Mouse (Mus musculus) right cerebral cortex, adult 2 months (tissue): ENCODE results near the gene Pcgf1.

Experiments
- DNase-seq, 2 experiments: peaks; one replicate each; pipeline ENCODE4 v3.0.0; 2021 to 2022; ENCODE audit warnings: low spot score in 2 of 2

Pcgf1 gene

DNA sequence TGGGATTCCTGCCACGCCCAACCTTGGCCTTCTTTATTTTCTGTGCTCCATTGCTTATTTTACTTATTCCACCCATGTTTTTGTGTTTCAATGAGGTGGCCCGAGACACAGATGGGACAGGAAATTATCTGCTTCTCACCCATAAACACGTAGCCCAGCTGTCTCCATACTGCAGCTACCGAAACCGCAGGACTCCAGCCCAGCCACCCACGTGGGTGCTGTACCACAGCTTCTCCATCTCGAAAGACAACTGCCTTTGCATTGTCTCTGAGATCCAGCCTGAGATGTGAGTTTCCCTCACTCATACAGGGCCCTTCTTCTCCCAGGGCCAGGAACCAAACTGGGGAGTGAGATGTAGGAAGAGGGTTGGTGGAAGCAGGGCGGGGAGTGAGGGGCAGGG, 11.7 kb upstream of the Pcgf1 start:
- no peak for DNase-seq

DNA sequence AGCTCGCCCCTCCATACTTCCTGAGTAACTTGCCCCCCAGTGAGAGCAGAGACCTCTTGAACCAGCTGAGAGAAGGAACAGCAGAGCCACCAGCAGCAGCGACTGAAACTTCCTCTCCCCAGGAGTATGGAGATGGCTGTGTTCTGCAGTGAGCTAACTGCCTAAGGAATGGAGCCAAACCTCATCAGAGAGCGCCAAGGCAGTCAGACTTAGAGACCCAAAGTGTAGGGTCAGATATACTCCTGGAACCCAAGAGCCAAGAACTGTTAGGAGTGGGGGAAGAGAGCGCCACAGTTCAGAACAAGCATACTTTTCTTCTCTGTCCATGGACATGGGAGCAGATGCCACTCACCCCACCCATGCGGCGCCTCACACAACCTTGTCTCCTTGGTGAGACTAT, 11.2 kb upstream of the Pcgf1 start:
- no peak for DNase-seq

DNA sequence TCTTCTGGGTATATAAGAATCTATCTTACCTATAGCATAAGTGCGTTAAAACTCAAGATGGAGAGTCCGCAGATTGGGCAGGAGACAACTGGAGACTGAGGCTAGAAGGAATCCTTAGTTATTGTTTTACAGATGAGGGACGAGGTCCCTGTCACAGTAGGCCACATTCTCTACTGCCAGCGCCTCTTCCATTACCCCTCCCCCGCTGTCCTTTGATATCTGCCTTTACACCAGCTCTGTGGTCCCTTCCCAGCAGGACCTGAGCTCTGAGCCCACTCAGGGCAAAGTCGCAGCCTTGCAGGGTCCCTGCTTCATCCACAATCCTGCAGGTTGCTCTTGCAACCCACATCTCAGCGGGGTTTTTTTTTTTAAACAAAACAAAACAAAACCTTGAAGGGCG, 9.4 kb upstream of the Pcgf1 start:
- DNase-seq, result no peak

DNA sequence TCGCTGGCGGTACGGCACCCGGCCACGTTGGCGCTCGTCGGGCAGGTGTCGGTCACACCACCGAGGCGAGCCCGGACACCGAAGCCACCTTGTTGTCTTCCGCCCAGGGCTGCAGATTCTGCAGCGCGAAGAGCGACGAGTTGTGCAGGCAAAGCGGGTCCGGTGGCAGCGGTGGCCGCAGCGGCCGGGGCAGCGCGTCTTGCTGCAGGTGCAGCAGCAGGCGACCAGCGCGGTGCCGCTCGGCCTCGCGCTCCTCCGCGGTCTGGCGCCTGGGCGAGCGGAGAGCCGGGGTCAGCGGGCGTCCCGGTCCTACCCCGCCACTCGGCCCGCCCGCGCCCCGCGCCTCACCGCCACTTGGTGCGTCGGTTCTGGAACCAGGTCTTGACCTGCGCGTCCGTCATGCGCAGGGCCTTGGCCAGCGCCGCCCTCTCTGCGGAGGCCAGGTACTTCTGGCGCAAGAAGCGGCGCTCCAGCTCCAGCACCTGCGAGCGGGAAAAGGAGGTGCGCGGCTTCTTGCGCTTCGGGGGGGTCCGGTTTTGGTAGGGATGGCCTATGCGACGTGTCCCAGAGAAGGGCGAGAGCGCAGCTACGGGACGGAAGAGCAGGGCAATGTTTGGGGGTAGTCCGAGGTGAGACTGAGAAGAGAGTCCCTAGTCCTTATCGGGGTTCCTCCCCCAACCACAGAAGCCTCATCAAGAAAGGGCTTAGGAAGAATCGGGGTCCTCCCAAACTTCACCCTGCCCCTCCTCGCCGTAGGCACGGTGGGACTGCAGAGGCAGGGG, 8.8 kb upstream of the Pcgf1 start:
- no peak for DNase-seq

DNA sequence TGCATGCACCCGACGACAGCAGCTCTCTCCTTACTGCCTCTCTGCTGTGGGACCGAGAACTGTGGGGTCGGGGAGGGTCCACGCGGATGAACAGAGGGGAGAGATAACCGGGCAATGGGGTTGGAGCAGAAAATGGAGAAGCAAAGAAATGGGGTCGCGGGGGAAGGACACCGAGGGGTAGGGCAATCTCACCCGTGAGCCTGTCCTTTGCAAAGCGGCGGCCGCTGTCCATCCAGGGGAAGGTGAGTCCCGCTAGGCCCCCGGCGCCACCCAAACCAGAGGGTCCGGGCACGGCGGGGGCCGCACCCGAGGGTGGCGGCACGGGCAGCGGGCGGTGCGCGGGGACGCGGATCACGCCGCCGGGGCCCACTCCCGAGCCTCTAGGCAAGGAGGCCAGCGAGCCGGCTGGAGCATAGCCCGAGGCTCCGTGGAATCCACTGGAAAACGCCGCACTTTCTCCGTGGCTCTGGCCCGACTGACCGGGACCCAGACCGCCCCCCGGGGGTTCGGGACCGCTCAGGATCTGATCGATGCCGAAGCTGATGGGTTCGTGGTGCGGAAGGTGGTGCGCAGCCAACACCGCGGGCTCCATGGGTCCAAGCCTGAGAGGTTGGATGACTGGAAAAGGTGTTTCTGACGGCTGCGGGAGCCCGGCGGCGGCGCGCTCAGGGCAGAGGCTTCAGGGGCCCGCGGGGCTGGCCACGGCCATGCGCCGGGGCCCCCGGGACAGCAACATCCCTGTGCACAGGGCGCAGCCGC, 8.0 kb upstream of the Pcgf1 start:
- no peak for DNase-seq

DNA sequence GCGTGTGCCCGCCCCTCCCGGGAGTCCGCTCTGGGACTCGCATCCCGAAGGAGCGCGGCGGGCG, 7.6 kb upstream of the Pcgf1 start, which contains the start of gene Tlx2:
TSS of gene Tlx2 (minus strand) at position 47 of the 64 bp plus-strand sequence.
- DNase-seq, result no peak

DNA sequence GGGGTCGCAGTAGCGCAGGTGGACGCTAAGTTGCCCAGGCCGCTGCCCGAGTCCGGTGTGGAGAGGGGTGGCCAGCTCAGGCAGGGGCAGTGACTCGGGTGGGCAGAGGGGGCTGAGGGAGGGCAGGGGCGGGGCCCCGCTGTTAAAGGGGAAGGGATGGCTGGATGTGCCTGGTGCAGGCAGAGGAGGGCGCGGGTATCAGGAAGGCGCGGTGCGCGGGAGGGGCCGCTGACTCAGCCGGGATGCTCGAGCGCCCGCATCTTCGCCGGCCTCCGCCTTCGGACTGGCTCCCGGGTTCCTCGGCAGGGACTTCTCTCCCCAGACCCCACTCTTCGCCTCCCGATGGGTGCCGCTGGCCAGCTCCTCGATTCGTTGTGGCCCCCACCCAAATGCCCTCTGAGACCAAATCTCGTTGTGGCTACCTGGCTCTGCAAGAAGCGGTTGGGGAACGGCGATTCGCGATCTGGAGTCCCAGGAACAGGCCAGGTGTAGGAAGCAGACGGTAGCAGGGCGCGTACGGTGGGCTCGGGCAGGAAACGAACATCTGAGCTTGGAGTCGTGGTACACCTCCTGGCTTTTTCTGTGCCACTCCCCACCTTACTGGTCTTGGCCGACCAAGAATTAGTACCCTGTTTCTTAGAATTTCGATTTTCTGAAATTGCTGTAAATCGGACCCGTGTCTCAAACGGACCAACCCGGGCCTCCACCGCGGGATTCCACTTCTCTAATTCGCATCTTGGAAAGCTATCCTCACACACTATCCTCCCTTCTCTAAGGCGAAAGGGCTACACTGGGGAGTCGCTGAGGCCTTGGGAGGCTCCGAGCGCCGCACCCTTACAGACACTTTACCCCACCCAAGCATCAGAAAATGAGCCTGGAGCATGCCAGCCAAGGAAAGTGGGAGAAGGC, 7.1 kb upstream of the Pcgf1 start:
- DNase-seq, result peak in 1 of 2 experiments; percentile 36

DNA sequence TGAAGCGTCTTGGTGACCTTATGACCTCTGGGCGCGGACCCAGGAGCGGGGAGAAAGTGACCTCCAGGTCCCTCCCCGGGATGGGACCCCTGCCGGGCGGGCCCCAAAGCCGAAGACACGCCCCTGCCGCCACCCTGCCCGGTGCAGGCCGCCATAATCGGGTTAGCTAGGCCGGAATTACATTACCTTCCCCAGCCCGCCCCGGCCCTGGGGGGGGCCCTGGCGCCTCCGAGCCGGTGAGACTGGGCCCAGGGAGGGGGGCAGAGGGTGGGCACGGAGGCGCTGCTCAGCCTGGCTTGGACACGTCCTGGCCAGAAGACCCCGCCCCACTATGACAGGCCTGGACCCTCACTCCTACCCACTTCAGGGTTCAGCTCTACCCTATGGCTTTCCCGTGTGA, 6.4 kb upstream of the Pcgf1 start:
- no peak for DNase-seq

DNA sequence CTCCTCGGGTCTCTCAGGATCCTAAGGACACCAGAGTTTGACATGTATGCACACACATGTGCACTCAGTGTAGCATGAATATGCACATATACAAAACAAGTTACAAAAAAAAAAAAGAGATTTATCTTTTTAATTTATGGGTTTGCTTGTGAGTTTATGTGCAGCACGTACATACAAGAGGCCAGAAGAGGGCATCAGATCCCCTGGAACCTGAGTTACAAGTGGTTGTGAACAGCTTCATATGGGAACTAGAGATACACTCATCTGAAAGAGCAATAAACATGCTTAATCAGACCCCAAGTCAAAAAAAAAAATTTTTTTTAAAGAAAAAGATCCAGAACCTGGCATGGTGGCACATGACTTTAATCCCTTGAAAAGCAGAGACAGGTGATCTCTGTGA, 2.7 kb upstream of the Pcgf1 start:
- no peak for DNase-seq

DNA sequence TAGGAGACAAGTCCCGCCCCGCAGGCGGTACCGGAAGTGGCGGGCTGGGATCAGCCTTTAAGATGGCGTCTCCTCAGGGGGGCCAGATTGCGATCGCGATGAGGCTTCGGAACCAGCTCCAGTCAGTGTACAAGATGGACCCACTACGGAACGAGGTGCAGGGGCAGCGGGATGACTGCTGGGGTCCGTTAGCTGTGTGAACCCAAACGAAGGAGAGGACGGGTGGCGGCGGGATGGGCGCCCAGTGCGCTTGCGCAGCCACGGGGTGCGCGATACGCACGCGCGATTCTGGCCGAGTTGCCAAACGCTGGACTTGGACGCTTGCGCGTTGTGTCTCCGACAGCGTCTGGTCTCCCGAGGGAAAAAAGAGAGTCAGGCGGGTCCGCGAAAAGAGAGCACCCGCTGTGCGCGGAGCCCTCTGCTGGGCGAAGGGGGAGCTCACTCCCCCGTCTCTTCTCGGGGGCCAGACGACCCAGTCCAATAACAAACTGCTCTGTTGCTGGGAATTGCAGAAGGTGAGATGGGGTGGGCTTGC, 722 bp downstream of the Pcgf1 start:
- peak; percentile 100 for DNase-seq

DNA sequence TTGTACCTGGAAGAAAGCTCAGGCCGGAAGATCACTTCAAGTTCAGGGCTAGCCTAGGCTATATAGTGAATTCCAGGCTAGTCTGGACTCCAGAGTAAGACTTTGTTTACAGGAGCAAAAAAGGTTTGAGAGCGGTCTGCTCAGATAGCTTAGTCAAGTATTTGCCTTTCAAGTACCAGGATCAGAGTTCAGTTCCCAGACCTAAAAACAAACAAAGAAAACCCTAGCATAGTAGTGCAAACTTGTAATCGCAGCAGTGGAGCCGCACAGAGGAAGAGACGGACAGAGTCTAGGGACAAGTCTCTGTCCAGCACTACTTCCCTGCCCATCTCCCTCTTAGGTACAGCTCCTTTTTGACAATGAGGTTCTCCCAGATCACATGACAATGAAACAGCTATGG, 2.5 kb downstream of the Pcgf1 start:
- no peak for DNase-seq

DNA sequence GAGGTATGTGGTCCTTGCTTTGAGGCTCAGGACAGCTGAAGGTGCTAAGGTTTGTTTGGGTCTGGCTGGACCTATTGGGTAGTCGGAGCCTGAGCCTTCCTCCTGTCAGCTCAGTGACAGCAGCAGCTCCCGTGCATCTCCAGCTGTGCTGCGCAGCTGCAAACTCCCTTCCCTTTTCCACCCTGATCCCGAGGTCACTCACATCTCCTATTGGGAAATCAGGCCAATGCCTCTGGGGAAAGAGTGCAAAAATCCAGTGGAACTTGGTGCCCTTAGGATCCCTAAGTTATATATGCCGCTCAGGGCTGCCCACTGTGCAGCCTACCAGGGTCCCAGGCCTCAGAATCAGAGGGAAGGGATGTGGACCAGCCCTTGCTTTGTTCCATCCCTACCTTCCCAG, 5.8 kb downstream of the Pcgf1 start:
- no peak for DNase-seq

DNA sequence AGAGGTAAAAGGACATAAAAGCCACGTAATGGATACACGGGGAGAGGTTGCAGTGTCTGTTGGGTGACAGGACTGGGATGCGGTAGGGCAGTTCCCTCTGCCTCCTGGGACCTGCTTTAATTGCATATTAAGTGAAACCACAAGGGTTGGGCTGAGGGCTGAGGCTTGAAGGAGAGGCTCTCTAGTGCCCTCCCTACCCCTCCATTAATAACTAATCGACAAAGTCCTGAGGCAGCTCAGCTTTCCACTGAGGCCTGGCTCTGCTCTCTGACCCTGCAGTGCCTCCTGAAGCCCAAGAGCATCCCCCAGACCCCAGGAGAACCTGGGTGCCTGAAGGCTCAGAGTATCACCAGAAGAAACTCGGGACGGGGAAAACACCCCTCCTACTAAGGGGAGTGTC, 6.8 kb downstream of the Pcgf1 start:
- DNase-seq, result no peak

DNA sequence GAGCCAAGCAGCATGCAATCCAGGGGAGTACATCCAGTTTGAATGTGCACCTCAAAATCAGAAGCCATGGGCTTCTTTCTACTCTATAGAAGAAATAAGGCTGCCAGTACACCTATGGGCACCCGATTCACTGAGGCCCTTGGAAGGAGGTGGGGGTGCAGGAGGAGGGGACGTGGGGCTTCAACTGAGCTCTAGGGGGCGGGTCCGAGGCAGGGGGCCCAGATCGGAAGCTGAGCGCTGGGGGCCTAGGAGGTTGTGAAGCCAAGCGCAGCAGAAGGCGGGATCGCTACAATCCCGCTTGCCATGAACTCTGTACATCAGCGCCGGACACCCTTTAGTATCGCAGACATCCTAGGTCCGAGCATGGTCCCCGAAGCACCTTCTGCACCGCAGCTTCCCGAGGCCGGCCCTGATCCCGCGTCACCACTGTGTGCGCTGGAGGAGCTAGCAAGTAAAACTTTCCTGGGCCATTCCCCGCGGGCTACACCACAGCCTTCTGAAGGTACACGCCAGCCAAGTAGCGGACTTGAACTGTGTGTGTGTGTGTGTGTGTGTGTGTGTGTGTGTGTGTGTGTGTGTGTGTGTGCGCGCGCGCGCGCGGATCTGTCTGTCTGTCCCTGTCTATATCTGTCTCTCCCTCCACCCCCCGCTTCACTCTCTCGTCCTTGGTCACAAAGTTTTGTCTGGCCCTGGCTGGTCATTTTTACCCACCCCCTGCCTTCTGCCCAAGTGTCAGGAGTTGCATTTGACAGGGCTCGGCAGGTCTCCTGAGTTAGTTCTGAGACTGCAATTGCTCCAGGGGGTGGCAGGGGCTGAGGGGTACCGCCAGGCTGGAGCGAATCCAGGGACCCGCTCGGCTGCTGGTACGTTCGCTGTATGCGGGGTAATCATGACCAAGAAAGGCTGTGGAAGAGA, 8.7 kb downstream of the Pcgf1 start, which contains the start of gene Lbx2:
TSS of gene Lbx2 (plus strand) at position 247 of the 915 bp plus-strand sequence.
- DNase-seq, result no peak

DNA sequence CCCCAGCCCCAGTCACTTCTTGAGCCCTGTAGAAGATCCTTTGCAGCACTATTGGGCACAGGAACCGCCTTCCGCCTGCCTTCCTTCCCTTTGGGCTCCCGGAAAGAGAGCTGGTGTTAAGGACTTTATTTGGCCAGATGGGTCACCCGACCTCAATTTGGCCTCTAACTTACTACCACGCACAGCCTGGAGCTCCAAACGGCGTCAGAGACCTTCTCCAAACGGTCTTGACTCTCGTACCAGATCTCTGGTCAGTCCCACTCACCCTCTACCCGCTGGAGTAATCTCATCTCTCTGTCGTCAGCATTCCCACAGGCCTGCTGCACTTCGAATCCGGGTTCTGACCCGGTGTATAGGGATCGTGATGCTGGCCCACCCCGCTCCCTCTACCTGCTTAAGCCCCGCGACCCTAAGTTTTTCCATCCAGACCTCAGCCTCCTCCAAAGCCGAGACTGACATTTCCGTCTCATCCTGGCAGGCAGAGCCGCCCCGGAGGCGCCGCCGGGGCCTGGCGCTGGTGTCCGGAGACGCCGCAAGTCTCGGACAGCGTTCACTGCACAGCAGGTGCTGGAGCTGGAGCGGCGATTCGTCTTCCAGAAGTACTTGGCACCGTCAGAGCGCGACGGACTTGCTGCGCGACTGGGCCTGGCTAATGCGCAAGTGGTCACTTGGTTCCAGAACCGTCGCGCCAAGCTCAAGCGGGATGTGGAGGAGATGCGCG, 9.7 kb downstream of the Pcgf1 start:
- no peak for DNase-seq

DNA sequence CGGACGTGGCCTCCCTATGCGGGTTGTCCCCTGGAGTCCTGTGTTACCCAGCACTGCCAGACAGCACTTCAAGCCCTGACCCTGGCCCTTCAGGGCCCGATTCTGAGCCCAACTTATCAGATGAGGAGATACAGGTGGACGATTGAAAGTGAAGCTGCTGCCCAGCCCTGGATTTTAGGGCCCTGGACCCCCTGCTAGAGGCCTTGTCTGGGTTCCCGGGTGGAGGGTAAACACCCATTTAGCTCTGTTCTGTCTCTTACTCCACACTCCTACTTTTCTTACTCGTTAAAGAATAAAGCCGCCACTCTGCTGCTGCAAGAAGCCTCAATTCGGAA, 10.2 kb downstream of the Pcgf1 start:
- no peak for DNase-seq

DNA sequence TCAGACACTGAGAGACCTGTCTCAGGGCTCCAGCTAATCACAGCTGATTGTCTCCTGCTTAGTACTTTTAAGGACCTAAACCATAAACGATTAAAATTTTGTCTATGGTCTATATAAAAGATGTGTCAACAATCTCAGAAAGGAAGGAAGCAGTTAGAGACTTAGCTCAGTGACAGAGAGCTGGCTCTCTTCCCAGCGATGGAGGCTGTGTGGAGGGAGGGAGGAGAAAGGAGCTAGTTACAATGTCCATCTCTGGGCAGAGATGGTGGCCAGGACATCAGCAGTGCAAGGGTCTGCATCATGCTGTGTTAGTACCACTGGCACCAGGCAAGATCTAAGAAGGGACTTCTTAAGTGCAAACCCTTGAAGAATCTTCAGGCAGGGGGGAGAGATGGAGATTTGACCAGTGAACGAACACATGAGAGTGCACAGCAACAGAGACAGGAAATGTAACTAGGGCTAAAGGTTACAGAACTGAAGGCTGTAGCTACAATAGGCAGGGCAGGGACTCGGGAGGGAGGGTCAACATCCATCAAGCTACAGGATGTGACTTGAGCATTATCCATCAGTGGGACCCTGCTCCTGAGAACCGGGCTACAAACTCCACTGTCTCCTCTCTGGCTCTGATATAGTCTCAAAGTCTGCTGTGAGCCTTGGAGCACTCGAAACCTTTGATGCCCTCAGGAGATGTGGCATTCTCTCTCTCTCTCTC, 14.9 kb downstream of the Pcgf1 start:
- DNase-seq, result no peak

DNA sequence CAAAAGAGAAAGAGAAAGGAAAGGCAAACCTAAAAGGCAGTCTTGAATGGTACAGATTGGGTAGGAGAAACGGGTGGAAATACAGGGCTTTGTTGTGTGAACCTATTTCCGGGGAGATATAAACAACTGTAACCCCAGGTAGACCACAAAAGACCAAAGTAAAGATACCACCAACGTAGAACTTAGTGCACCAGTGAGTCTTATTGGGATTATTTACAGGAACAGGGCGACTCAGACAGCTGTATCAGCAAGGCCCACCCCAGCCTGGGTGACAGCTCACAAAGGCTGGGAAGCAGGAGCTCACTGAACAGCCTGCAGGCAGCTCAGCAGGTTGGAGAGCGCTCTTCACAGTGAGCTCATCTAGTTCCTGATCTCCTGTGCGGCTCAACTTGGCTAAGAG, 18.3 kb downstream of the Pcgf1 start:
- no peak for DNase-seq

DNA sequence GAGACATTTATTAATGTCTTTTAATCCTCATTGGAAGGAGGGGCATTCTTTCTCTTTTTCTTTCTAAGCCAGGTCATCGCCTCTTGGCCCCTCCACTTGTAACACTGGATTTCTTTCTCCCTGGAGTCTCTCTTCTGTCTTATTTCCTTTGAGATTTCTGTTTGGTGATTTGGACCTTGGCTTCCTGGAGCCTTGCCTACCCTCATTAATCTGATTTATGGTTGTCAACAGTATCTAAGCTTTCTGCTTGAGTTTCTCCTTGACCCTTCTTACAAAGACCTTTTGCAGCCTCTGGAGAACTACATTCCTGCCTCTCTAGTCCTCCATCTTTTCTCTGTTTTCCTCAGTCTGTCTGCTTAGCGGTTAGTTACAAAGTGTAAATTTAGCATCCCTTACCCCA, 20.7 kb downstream of the Pcgf1 start:
- DNase-seq, result no peak

DNA sequence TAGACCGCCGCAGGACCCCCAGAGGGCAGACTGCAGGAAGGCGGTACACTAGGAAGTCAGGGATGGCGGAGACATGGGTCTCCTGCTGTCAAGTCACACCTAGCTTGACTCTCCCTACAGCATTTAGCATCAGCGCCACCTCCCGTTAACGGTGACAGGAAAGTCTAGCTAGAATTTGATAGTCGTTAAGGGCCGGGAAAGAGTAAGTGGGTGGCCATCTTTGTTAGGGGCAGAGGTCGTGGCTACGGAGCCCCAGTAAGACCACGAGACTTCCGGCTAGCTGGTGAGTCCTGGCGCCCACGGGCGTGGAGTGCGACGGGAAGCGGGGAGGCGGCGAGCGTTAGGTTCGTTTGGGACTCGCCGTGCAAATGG, 23.6 kb downstream of the Pcgf1 start, which contains the start of the genes Ccdc142 and Gm42688:
TSS of gene Ccdc142 (plus strand) at position 286 of the 372 bp plus-strand sequence.
TSS of gene Gm42688 (plus strand) at position 302 of the 372 bp plus-strand sequence.
- peak; percentile 87 to 92 for DNase-seq
